Mouse (Mus musculus) heart, adult 8-10 months (tissue): ENCODE measurements at regions not wholly inside any gene's neighbourhood (a gene's known extent, or its start where the extent isn't known, plus 50 kb on each side); places are given as distances from the start of the nearest gene placed in this dataset.

Experiments used
- DNase-seq: peaks from one replicate; pipeline ENCODE4 v3.0.0; 2022; ENCODE audit warnings: low spot score

GRCm38 (mm10) chr4:66478601-66479217, 74.3 kb upstream of the Astn2 start:
- DNase-seq = no peak
